Mouse (Mus musculus) hindbrain, embryonic 14.5 days (tissue): ENCODE results near the gene Arpc5. TPM values are rescaled to one million over a fixed set of nuclear protein-coding genes. Genes with fewer than 3 reads are reported as not detected.

Experiments
- ATAC-seq: fragments of 200-750 bp; cut with Nextera tagmentation; 2 replicates; pipeline ENCODE4 v1.8.0; 2017; ENCODE audit warnings: moderate number of reproducible peaks, mild to moderate bottlenecking, moderate TSS enrichment, moderate library complexity; ENCODE audit not compliant: low FRiP score
- DNase-seq: peaks from one replicate; pipeline ENCODE4 v3.0.0-alpha.2; 2015; ENCODE audit warnings: low spot score
- H3K27ac ChIP-seq: fragments of 300-500 bp; sonication (generic); 2 replicates; pipeline ENCODE4 v1.5.1; 2014; ENCODE audit warnings: mild to moderate bottlenecking, moderate library complexity
- H3K27me3 ChIP-seq: fragments of 300-500 bp; sonication (generic); 2 replicates; pipeline ENCODE4 v1.6.1; 2014; ENCODE audit warnings: mild to moderate bottlenecking, low read length, mixed read lengths; ENCODE audit not compliant: control insufficient read depth, insufficient read depth
- H3K36me3 ChIP-seq: fragments of 300-500 bp; sonication (generic); replicated peaks from 2 replicates; pipeline ENCODE4 v1.6.1; 2014; ENCODE audit not compliant: control insufficient read depth, insufficient read depth
- H3K4me1 ChIP-seq: fragments of 300-500 bp; sonication (generic); replicated peaks from 2 replicates; pipeline ENCODE4 v1.6.1; 2014; ENCODE audit warnings: antibody characterized with exemption, low read length, mixed read lengths; ENCODE audit not compliant: control insufficient read depth, insufficient read depth
- H3K4me2 ChIP-seq: fragments of 300-500 bp; sonication (generic); replicated peaks from 2 replicates; pipeline ENCODE4 v1.6.1; 2014; ENCODE audit warnings: mild to moderate bottlenecking, moderate library complexity
- H3K4me3 ChIP-seq: fragments of 300-500 bp; sonication (generic); replicated peaks from 2 replicates; pipeline ENCODE4 v1.5.1; 2014; ENCODE audit warnings: mild to moderate bottlenecking, low read length
- H3K9ac ChIP-seq: fragments of 300-500 bp; sonication (generic); 2 replicates; pipeline ENCODE4 v1.6.1; 2014
- H3K9me3 ChIP-seq: fragments of 300-500 bp; sonication (generic); 2 replicates; pipeline ENCODE4 v1.6.1; 2016; ENCODE audit warnings: low read length; ENCODE audit not compliant: control insufficient read depth
- WGBS: fragments of 180-500 bp; shearing (Covaris S2); extraction: QIAGEN DNeasy Blood & Tissue Kit; methylation state at CpG from one replicate; pipeline ENCODE4 v1.1.7; 2014; 5-methylcytosine and 5-hydroxymethylcytosine counted together
- polyA plus RNA-seq: library from polyadenylated mRNA; unstranded; fragments of >200 nt; fragmentation: Nextera tagmentation; extraction: Ambion mirVana; gene quantifications from 2 replicates; pipeline ENCODE4 v1.2.1, GENCODE M21; 2014

The Arpc5 gene
- polyA plus RNA-seq, 1 experiment from 2014 or later = 336 TPM

GRCm38 (mm10) chr1:152739374-152739773 is 27.0 kb upstream of the Arpc5 start:
- Histone ChIP-seq H3K27ac (no peak overlapping the region), H3K36me3 (no peaks in the 10 kb centered on the region), H3K27me3 (no peaks in the 10 kb centered on the region), H3K4me1 (no peaks in the 10 kb centered on the region), H3K4me3 (no peak overlapping the region), H3K9ac (no peak overlapping the region), H3K4me2 (no peak overlapping the region), H3K9me3 (no peaks in the 10 kb centered on the region)
- WGBS = 74% methylated on average over 11 of the region's 11 CpGs
- DNase-seq = no peak
- ATAC-seq = no peak

DNA sequence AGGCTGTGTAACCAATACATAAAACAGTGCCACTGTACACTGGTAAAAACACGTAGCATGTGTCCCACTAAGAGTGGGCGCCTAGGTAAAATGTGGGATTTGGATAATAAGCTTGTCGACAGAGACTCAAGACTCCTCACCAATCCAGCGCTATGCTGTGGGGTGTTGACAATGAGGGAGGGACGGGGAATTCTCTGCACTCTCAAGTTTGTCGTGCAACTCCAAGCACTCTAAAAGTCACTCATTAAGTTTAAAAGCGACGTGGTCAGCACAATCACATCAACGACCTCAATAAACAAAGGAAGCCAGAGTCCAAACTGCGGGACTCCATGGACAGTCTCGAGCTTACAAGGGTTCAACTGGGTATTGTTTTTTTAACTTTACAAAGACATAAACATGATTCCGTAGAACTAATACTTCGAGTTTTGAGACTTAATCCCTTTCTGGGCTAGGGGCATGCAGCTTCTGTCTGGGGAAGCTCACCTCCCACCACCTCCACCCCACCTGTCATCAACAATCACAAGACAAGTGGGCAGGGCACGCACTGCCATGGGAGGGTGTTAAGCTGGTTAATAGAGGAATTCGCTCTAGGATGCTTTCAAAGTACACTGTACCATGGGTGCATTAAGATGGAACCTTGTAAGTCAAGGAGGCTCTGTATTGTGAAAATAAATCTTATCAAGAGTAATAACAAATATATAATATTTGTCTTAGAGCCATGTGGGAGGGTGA is 23.1 kb upstream of the Arpc5 start:
- WGBS = 75% methylated on average over 15 of the region's 15 CpGs

DNA sequence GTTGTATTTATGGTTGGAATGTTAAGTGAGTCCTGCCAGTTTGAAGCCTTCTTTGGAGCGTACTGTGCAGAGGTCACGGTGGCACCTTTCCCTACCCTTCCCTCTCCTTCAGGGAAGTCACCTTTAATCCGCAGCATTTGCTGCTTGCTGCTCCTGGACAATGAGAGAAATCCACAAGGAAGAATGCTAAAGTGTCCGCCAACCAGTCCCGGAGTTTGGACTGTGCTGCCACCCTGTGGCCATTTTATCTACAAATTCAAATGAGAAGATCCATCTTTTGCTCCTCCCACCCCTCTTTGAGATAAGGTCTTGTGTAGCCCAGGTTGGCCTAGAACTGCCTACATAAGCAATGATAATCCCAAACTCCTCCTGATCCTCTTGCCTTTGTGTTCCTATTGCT is 19.9 kb upstream of the Arpc5 start:
- Histone ChIP-seq H3K9ac (no peak overlapping the region), H3K4me3 (no peak overlapping the region), H3K9me3 (no peaks in the 10 kb centered on the region), H3K36me3 (no peaks in the 10 kb centered on the region), H3K4me1 (no peaks in the 10 kb centered on the region), H3K27me3 (no peaks in the 10 kb centered on the region), H3K27ac (no peak overlapping the region), H3K4me2 (no peak overlapping the region)
- DNase-seq (peak; percentile 90), ATAC-seq (peak; percentile 70; the same call in 1 of the 2 replicates)
- WGBS = 2% methylated on average over 5 of the region's 5 CpGs

More for the DNA sequence above, 23.1 kb upstream of the Arpc5 start:
- Histone ChIP-seq H3K36me3 (no peaks in the 10 kb centered on the region), H3K9me3 (no peaks in the 10 kb centered on the region), H3K27ac (no peak overlapping the region), H3K4me1 (no peaks in the 10 kb centered on the region), H3K4me2 (no peak overlapping the region), H3K27me3 (no peaks in the 10 kb centered on the region), H3K4me3 (no peak overlapping the region), H3K9ac (no peak overlapping the region)
- ATAC-seq (no peak), DNase-seq (no peak)

DNA sequence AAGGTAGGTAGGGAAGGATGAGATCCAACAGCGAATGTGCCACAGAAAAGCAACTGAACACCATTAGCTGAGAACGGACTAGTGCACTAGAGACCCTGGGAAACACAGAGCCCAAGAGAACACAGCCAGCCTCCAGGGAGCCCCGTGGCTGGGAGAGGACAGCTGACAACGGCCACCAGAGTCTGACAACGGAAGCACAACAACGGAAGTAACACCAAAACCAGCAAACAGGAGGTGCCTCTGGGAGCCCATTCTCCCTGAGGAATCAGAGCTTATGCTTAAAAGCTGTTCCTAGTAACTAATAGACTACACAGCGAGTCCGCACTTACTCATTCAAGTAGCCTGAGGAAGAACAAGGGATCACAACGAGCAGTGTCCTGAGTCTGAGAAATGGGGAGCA is 17.1 kb upstream of the Arpc5 start:
- H3K9ac ChIP-seq = no peak overlapping the region
- H3K36me3 ChIP-seq = no peaks in the 10 kb centered on the region
- H3K27me3 ChIP-seq = no peaks in the 10 kb centered on the region
- ATAC-seq (no peak), DNase-seq (no peak)
- no peak overlapping the region for H3K27ac ChIP-seq
- no peaks in the 10 kb centered on the region for H3K9me3 ChIP-seq
- 76% methylated on average over 9 of the region's 9 CpGs for WGBS
- no peak overlapping the region for H3K4me2 ChIP-seq
- H3K4me1 ChIP-seq = no peaks in the 10 kb centered on the region
- no peak overlapping the region for H3K4me3 ChIP-seq

GRCm38 (mm10) chr1:152750312-152750965 is 15.9 kb upstream of the Arpc5 start, which contains the start of gene Apobec4:
TSS of gene Apobec4 (plus strand) at chr1:152750551.
- Histone ChIP-seq H3K4me2 (no peak within 1 kb of the TSS), H3K4me3 (no peak within 1 kb of the TSS), H3K9me3 (no peaks in the 10 kb centered on the region), H3K36me3 (no peaks in the 10 kb centered on the region), H3K4me1 (no peaks in the 10 kb centered on the region), H3K9ac (no peak within 1 kb of the TSS), H3K27ac (no peak within 1 kb of the TSS), H3K27me3 (no peaks in the 10 kb centered on the region)
- no peak for ATAC-seq
- 63% methylated on average over 13 of the region's 13 CpGs for WGBS
- no peak for DNase-seq

DNA sequence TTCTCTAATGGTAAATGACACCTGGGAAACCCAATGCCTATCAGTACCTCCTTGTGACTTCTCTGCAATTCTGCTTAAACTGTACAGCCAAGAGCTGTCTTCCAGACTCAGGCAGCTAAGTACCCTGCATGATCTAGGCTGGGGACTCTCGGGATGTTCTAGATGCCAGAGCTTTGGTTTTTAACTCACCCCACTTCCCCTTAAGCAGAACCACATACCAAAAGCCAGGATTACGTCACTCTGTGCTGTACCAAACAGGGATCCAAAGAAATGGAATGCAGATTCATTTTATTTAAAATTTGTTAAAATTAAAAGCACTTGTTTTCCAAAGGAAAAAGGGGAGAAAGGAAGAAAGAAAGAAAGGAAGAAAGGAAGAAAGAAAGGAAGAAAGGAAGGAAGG is 4.6 kb upstream of the Arpc5 start:
- no peaks in the 10 kb centered on the region for H3K9me3 ChIP-seq
- no peak overlapping the region for H3K4me3 ChIP-seq
- DNase-seq = no peak
- H3K4me1 ChIP-seq = peaks cover 11% of the 10 kb centered on the region; the same call in 1 of the 2 replicates
- no peak overlapping the region for H3K4me2 ChIP-seq
- H3K36me3 ChIP-seq = no peaks in the 10 kb centered on the region
- no peak for ATAC-seq
- no peaks in the 10 kb centered on the region for H3K27me3 ChIP-seq
- 89% methylated on average over 2 of the region's 2 CpGs for WGBS
- H3K27ac ChIP-seq = no peak overlapping the region
- no peak overlapping the region for H3K9ac ChIP-seq

DNA sequence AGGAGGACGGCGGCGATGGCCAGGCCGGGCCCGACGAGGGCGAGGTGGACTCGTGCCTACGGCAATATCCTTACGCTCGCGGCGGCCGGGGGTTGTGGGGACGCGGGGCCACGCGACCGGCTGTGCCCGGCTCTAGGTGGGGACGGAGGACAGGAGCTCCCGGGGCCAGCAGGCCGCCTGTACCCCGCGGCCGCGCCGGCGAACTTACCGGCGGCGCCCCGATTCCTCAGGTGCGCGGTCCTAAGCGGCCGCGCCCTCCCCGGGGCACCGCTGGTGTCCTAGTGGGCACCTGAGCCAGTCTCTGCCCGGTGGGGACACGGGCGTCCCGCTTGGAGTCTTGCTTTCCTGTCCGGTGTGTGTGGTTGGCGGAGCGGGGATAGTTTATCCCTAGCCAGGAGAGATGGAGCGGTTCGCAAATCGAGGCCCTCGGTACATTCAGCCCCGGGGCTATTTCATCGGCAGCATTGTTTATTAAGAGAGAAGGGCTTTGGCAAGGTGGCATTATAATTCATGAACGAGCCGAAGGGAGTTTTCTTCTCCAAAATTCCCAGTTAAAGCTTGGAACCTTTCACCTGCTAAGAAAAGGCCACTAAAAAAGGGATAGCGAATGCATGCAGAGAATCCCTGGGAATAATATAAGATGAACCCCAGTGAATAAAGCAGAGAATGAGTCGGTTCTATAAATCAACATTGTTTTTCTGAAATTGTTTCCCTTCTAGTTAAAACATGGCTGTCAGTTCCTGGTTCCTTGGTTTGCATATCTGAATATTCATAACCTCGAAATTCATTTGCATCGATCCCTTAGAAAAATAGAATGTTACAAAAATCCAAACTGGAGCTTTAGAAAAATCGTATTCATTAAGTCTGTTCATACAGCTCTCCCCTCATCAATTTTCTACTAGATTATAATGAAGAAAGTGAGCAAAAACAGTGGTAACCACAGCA is 734 bp downstream of the Arpc5 start:
- DNase-seq (peak; percentile 47), ATAC-seq (peak; percentile 74)
- peaks cover 25% of the 10 kb centered on the region for H3K4me1 ChIP-seq
- H3K4me3 ChIP-seq = peak overlapping the region; percentile 94
- peaks cover 31% of the 10 kb centered on the region for H3K36me3 ChIP-seq
- under 1% methylated on average over 59 of the region's 60 CpGs for WGBS
- H3K27ac ChIP-seq = peak overlapping the region; percentile 89
- H3K4me2 ChIP-seq = peak overlapping the region; percentile 79
- H3K9ac ChIP-seq = peak overlapping the region; percentile 90
- H3K27me3 ChIP-seq = no peaks in the 10 kb centered on the region
- H3K9me3 ChIP-seq = no peaks in the 10 kb centered on the region

DNA sequence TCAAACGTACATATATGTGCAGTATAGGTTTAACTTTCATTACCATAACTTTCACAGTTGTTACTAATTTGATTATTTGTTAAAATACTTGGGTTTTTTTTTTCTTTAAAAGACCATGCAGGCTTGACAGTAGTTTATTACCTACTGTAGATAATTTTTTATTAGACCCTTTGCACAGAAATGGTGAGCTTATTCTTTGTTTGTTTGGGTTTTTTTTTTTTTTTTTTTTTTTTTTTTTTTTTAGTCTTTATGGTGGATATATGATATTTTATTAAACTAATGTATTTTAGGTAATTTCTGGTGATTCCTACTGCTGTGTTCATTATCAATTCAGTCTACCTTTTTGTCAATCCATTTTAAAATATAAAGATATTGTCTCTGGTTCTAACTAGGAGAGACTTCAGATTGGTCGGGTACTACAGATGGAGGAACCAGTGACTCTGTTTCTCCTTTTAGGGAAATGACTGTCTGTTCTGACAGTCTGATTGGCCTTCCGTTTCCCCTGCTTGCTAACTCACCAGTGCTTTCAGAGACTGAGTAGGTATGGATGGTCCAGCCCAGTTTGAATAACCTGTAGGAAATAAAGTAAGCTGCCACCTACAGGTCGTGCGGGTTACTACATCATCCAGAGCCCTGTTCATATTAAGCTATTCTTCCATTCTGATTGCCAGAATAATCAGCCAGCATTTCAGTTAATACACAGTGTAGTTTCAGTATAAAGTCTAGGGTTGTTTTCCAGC is 1.6 kb downstream of the Arpc5 start:
- ATAC-seq = peak; percentile 22; the same call in 1 of the 2 replicates
- Histone ChIP-seq H3K4me3 (peak overlapping the region; percentile 94), H3K9me3 (no peaks in the 10 kb centered on the region), H3K36me3 (peaks cover 39% of the 10 kb centered on the region), H3K27me3 (no peaks in the 10 kb centered on the region), H3K4me2 (peak overlapping the region; percentile 79), H3K27ac (no peak overlapping the region), H3K9ac (peak overlapping the region; percentile 90), H3K4me1 (peaks cover 25% of the 10 kb centered on the region)
- WGBS = 6% methylated on average over 5 of the region's 5 CpGs
- DNase-seq = peak; percentile 90
